Mouse (Mus musculus) cerebellum, adult 11 months (tissue): ENCODE measurements around the gene Rita1.

Source experiments
- DNase-seq: peaks from one replicate; pipeline ENCODE4 v3.0.0; 2022

Gene Rita1

DNA sequence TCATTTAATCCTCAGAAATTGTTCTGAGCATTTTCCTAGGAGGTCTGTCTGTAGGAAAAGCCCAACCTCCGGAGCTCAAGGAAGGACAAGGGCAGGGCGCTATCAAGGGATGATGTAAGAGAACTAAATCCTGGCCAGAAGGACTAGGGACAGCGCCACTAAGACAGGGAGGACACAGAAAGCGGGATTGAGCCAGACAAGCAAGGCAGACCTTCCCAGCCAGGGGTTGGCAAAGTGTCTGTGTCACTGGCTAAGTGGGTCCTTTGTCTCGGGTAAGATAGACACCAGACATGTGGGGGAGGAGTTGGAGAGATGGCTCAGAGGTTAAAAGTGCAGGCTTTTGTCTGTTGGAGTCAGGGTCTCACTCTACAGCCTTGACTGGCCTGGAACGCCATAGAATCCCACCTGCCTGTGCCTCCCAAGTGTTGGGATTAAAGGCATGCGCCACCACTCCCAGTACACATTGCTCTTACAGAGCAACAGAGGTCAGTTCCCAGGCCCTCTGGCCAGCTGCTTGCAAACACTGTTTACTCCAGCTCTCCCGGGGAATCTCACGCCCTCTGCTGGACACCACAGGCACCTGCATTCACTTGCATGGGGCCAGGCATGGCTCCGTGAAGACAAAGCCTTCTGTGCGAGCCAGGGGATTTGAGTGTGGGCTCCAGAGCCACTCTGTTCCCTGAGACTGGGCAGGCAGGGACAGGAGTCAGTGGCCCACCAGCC is 11.3 kb downstream of the Rita1 start:
- no peak for DNase-seq

DNA sequence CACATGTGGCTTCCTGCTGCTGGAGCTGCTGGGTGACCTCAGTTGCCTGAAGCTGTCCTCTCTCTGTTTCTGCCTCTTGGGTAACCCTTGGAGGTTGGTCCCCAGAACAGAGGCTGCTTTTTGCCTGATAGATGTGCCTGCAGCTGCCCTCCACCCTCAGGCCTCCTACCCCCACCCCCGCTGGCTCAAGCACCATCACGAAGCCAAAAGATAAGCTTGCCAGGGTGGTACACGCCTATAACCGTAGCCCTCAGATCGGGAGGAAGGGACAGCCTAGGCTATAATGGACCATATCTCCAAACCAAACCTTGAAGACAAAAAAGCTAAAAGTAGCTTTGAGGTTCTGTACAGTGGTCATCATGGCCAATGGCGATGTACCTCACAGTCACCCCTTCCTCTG is 12.8 kb downstream of the Rita1 start:
- DNase-seq = no peak

DNA sequence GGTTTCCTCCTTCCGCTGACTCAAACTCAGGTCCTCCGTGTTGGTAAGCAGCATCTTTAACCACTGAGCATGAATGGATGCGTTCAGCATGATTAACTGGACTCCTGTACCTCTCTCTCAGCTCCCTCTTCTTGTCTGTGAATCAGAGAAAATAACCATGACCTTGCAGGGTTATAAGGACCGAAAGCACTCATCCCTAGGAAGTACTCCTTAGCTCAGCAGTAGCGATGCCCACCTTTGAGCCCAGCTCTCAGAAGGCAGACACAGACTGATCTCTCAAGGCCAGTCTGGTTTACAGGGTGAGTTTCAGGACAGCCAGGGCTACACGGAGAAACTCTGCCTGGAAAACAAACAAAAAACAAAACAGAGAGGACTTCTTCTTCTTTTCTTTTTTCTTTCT is 17.9 kb downstream of the Rita1 start:
- no peak for DNase-seq

DNA sequence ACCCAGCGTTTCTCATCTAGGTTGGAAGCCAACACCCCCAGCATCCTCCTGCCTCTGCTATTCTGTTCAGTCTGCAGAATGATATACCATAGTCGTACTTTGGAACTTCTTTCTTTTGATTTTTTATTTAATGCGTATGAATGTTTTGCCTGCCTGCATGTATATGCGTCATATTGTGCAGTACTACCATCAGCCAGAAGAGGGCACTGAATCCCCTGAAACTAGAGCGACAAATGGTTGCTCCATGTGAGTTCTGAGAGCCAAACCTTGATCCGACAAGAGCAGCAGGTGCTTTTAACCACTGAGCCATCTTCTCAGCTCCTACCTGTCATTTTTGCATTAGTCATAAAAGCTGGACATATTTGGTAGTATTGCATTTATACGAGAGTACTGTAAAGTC is 20.2 kb downstream of the Rita1 start:
- DNase-seq = no peak

DNA sequence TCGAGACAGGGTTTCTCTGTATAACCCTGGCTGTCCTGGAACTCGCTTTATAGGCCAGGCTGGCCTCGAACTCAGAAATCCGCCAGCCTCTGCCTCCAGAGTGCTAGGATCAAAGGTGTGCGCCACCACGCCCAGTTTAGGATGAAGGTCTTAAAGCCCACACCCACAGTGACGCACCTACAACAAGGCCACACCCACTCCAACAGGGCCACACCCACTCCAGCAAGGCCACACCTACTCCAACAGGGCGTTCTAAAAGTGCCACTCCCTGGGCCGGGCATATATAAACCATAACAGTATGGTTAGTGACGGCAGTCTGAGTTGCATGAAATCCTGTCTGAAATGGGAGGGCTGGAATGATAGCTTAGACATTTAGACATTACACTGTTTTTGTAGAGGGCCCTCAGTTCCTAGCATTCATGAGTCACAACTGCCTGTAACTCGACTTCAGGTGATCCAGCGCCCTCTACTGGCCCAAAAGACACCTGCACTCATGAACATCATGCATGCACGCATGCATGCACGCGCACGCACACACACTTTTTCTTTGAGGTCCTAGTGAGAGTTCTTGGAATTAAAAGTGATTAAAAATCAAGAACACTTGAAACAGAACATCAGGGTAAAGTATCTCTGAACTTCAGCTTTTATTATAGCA is 21.9 kb downstream of the Rita1 start:
- DNase-seq = no peak

DNA sequence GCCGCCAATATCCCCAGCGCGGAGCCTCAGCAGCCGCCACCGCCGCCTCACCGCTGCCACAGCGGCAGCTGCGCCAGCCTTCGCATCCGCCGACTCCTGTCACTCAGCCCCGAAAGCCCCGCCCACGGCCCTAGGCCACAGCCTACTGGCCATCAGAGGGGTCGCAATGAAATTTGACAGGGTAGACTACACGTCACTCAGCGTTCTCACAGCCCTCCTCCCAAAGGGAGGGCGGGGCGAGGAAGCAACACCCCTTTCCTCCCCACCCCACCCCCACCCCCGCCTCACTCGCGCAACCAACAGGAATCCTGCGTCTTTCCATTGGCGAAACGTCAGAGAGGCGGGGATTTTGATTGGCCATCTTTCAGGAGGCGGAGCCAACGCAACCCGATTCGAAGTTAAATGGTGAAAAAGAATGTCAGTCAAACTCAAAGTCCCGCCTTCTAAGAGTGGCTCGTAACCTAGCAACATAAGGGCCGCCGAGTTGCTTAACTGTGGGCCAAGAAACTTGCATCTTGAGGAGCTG is 23.8 kb downstream of the Rita1 start, which contains the start of the genes Tpcn1 and Iqcd:
Tpcn1 (minus strand) TSS at position 105 of the 526 bp plus-strand sequence.
Iqcd (plus strand) TSS at position 448 of the 526 bp plus-strand sequence.
- peak; percentile 98 for DNase-seq

DNA sequence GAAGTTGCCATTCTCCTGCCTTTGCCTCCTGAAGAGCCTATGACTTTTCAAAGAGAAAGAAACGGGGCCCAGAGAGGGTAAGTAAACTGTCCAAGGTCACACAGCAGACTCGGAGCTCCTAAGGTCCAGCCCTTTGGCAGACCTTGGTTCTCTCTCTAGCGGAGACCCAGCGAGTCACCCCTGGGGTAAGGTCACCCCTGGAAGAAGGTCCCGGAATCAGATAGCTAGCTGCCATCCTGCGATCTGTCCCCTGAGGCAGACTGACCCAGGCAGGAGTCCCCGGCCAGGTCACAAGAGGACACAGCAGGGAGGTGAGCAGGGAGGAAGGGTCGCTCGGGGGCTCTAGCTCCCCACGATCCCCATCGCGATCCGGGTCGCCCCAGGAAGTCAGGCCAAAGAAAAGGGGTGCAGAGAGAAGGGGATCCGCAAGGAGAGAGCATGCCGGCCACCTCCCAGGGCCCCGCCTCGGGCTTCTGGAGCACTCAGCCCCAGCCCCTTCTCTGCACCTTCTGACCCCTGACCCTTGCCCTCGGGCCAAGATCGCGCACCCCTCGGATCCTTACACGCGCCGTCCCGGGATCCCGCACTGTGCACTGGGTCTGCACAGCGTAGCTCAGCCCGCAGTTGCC is 24.3 kb downstream of the Rita1 start:
- DNase-seq = no peak

DNA sequence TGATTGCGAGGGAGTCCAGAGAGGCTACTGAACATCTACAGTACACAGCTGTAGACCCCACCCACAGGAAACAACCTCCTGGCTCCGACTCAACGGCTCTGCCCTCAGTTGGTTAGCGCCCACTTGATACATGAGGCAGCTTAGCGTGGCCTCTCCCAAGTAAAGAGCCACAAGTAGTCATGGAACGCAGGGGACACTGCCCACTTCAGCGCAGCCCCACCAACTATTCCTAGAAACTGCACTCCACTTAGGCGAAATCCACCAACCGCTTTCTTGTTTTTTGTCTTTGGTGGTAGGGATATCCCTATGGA is 24.8 kb downstream of the Rita1 start:
- DNase-seq = no peak

DNA sequence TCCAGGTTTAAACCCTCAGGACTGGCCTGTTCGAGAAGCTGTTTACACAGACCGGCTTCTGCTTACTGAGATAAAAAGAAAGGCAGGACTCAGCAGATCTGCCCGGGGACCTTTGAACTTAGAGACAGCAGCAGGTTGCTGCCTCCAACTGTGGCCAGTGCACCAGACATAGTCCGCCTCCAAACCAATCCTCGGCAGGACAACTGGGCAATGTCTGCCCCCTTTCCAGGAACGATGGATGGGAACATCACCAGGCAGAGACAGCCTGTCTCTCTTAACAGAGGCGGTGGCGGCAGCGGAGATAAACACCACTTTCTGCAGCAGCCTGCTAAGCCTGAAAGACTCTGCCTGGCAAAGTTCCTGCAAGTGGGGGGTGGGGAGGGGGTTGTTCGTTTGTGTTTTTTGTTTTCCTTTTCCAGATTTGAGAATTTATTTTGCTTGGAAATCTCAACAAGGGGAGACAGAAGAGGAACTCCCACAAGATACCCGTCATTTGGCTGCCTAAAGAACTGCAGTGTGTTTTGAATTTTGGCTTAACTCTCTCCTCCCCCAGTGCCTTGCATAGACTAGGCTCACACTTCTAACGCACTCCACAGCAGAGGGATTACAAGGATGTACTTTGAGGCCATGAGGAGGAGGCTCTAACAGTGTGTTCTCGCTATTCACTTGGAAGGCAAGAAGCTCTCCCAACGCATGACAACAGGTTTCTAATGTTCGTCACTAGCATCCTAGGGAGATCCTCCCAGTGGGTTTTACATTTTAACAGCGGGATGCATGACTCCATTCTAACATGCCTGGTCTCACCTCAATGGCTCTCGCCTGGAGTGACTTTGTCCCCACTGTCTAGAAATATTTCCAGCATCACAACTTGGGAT is 25.4 kb downstream of the Rita1 start:
- DNase-seq = no peak

DNA sequence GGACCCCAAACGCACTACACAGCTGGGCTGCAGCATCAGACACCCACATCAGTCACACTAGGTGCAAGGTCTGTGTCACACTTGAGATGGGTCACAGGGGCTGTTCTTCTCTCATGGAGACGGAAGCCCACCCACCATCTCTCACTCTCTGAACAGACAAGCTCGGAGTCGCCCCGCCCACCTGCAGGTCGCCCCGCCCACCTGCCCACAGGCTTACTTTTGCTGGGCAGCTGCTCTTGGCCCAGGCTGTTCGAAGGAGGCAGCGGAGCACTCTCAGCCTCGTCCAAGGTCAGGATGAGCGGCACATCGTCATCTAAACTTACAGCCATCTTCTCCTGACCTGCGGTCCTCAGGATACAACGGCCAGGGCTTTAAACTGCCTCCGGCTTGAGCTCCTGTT is 27.4 kb downstream of the Rita1 start:
- DNase-seq = no peak

DNA sequence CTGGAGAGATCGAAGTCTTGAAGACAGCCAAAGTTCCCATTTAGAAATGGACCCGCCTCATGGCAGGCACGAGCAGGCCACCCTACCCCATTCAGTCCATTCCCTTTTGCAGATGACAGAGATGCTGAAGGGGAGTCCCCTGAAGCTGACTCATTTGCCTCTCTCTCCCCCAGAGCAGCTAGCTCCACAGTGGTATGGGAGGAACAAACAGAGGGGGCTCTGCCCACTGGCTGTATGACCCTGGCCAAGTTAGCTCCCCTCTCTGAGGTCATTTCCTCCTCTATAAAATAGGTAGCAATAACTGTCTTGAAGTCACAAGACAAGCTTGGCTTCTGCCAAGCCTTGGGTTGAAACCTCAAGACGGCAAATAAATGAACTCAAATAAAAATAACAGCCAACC is 28.9 kb downstream of the Rita1 start:
- no peak for DNase-seq

DNA sequence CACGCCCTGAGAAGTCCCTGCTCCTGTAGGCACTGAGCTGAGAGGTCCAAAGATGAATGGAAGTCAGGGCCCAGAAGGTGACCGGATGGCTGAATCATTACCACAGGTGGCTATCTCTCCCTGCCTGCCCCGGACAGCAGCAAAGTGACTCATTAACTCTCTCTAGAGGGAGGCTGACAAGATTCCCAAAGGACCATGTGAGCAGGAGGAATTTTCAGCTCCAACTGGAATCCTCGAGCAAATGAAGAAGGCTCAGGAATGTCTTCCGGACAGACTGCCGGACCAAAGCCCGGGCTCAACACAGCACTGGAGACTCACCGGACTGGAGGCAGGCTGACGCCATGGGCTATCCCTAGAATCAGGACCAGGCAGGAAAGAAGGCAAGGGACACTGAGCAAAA is 30.4 kb downstream of the Rita1 start:
- no peak for DNase-seq

DNA sequence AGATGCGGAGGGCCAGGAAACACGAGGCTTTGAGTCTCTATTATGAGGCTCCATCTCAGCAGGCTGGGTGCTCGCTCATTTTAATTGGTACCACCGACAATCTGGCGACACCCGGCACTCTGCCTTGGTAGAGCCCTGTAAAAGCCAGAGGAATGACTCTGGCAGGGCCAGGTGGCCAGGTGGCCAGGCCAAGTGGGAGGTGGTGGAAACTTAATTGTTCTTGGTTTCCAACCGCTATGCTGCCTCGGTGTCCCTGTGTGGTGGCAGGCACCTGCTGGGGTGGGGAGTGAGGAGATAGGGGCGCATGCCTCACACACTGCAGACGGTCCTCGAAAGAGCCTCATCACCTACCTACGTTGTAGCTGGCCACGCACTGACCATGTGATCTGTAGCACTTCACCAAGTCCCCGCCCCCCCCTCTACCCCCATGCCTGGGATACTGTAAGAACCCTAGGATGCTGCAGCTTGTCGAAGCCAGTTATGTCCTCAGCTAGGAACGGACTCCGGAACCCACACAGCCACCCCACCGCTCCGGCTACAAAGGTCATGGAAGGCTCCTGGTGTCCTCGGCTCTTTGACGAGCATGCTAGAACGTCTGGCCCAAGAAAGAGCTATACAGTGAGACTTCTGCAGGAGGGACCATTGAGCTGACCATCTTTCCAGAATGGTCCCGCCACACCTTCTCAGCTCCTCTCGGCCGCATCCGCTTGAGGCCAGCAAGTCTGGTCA is 32.3 kb downstream of the Rita1 start:
- no peak for DNase-seq

DNA sequence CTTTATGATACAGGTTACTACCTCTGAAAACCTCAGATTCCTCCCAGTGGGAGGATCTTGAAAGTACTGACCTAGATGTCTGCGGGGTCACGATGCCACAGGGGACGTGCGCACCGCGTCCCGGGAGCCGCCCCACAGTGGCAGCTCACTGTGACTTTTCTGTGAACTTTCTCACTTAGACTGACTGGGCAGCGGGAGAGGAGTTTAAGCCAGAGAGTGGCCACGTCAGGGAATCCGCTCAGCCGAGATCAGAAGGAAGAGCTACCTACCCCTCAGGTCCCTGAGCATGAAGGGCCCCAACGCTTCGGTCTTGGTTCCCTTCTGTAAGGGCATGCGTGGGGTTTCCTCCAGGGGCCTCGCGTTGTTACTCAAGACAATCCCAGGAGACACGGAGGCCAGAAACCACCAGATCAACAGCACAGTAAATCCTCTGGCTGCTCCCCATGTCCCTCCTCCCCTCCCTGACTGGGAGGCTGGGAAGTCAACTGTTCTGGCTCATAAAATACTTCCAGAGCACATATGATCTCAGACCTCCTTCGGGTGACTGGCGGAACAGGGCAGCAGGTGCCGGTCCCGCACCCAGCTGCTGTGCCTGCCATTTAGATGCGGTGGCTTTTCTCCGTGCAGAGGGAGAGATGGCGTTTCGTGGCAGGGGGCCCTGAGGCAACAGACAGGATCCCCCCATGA is 33.0 kb downstream of the Rita1 start:
- no peak for DNase-seq

DNA sequence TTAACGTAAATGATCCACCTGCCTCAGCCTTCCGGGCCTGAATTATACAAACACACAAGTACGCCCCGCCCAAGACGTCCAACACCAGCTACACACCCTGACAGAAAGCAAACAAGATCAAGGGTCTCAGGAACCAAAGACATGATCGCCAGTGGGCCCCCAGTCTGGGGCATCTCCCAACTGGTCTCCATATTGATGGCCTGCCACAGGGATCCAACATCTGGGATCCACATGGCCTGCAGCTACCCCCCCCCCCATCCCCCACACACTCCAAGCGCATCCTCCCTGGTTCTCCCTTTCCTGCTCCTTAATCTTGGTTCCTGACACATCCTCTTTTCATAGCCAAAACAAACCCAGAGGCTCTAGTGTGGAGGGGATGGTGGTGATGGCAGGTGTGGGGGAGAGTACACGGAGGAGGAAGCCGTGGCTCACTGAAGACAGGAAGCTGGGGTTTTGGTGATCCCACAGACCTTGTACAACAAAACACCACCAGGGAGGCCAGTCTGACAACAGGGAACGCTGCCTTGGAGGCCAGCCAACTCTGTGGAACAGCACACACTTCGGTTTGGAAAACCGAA is 33.8 kb downstream of the Rita1 start:
- no peak for DNase-seq

DNA sequence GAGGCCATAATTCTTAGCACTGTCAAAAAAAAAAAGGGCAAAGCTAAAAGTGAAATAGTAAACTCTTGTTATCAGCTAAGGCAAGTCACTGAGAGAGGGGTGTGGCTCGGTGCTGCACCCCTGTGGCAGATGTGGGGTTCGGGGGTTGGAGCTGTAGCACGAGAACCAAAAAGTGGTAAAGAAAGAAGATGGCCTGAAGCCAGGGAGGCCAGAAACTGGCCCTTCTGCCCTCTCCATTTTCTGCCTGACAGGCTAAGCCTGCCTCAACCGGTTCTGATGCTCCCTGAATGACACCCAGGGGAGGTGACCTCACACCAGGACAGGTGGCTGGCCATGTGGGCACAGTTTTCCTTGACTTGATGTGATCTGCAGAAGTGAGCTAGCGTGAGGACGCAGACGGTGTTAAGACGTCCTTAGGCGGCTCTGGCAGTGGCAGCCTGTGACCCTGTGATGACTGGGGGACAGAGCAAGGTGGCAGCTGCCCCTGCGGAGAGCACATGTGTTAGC is 34.4 kb downstream of the Rita1 start:
- no peak for DNase-seq

DNA sequence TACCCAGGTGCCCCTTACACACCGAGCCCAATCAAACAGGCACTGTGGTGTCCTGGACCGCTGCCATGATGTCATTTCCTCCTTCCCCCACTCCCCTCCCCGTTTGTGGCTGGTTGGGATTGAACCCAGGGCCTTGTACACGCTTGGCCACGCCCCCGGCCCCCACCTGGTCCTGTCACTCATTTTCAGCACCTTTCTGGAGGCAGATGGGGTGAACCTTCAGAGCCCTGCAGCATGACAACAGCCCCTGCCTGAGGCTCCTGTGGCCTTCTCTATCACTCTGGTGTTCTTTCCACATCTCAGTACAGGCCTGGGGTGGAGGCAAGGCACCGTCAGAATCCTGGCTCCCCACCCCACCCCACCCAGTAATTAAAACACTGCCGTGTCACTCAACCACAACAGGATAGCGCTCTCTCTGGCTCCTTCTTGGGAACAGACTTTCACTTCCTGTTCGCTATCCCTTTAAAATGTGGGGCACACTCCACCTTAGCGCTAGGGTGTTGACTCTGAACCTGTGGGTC is 35.5 kb downstream of the Rita1 start:
- no peak for DNase-seq

DNA sequence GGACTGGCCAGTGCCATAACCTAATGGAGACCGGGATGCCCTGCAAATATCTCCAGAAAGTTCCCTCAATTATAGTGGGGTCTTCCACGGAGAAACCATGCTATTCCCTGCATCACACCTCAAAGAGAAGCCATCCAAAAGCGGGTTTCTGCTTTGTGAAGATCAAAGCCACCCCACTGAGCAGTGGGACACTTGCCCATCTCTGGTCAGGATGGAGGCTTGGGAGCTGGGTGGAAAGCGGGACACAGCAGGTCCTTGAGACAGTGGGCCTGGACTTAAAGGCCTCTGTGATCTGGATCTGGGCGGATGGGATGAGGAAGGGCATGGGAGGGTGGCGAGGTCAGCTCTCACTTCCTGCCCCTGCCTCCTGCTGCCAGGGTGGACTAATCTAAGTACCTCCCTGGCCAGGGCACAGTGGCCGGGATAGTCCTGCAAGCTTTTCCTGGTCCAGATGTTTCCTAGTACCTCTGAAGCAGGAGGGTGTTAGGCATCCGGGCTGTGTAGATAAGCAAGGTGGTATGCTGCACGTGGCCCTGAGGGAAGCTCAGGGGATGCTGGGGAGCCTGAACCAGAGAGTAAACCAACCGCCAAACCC is 37.8 kb downstream of the Rita1 start:
- no peak for DNase-seq

DNA sequence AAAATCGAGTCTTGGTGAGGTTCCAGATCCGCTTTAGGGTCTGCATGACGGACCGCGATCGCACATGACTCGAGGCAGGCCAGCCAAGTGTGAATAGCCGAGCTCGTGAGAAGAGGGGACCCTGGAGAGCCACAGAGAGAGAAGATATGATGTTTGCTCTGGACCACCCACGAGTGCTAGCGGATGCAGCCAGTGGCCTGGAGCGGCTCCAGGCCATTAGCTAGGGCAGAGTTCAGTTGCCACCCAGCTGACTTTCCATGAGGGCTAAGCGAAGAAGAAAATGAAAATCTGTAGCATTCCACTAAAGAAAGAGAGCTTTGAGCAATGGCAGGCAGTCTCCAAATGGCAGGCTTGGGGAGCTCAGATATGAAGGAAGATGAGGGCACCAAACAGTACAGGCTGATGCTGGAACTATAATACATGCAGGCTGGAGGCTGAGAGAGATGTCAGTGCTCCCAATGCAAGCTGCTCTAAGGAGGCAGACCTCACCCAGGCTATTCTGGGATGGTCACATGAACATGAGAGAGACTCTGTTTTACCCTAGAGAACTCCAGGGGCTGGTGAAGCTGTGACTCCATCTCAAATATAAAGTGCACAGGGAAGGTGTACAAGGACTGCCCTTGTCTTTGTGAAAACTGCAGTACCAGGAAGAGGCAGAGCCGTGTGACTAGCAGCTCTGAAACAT is 41.2 kb downstream of the Rita1 start:
- peak; percentile 31 for DNase-seq
